Mouse (Mus musculus): ENCODE measurements around the gene Evi2b. TPM values are rescaled to one million over a fixed set of nuclear protein-coding genes. Genes with fewer than 3 reads are reported as not detected.
A peak's percentile ranks its signal among the peaks of the same experiment; 100 is the strongest.

Gene Evi2b
- polyA plus RNA-seq, 1 experiment: 0.30 TPM

- H3K4me3 ChIP-seq (ENCODE audit: insufficient read depth, poor library complexity, severe bottlenecking): no peak overlapping the region
- H3K79me3 ChIP-seq (ENCODE audit: low read depth): no peaks in the 10 kb centered on the region
- H3K27me3 ChIP-seq (ENCODE audit: control insufficient read depth, insufficient read depth, insufficient read length): no peaks in the 10 kb centered on the region
- H3K36me3 ChIP-seq (ENCODE audit: control insufficient read depth, insufficient read depth): peaks cover 34% of the 10 kb centered on the region
- no peak for TF ChIP-seq FOSL1 (IDR thresholded peaks at IDR 0.05; ENCODE audit: insufficient read depth, low read length, poor library complexity, severe bottlenecking)
- TF ChIP-seq MYOG (IDR thresholded peaks at IDR 0.05; ENCODE audit: control insufficient read depth, extremely low read depth, insufficient read length): no peak
- H3K79me2 ChIP-seq (ENCODE audit: control insufficient read depth, insufficient read depth): peaks cover 15% of the 10 kb centered on the region
- H3ac ChIP-seq (ENCODE audit: control insufficient read depth, insufficient read length, low read depth): no peak overlapping the region
Observed at GRCm38 (mm10) chr11:79533311-79533710, 9.7 kb upstream of the Evi2b start.

GRCm38 (mm10) chr11:79531485-79531884 lies 7.9 kb upstream of the Evi2b start:
- TF ChIP-seq FOSL1 (IDR thresholded peaks at IDR 0.05; ENCODE audit: insufficient read depth, low read length, poor library complexity, severe bottlenecking): no peak
- TF ChIP-seq MYOG (IDR thresholded peaks at IDR 0.05; ENCODE audit: control insufficient read depth, extremely low read depth, insufficient read length): no peak
- Histone ChIP-seq H3K4me3 (ENCODE audit: insufficient read depth, poor library complexity, severe bottlenecking) (no peak overlapping the region), H3K36me3 (ENCODE audit: control insufficient read depth, insufficient read depth) (peaks cover 40% of the 10 kb centered on the region), H3K79me3 (ENCODE audit: low read depth) (no peaks in the 10 kb centered on the region), H3ac (ENCODE audit: control insufficient read depth, insufficient read length, low read depth) (no peak overlapping the region), H3K79me2 (ENCODE audit: control insufficient read depth, insufficient read depth) (peaks cover 27% of the 10 kb centered on the region), H3K27me3 (ENCODE audit: control insufficient read depth, insufficient read depth, insufficient read length) (no peaks in the 10 kb centered on the region)

GRCm38 (mm10) chr11:79530774-79531173 lies 7.2 kb upstream of the Evi2b start:
- H3K27me3 ChIP-seq (ENCODE audit: control insufficient read depth, insufficient read depth, insufficient read length): no peaks in the 10 kb centered on the region
- H3K36me3 ChIP-seq (ENCODE audit: control insufficient read depth, insufficient read depth): peaks cover 40% of the 10 kb centered on the region
- no peak overlapping the region for H3K4me3 ChIP-seq (ENCODE audit: insufficient read depth, poor library complexity, severe bottlenecking)
- H3ac ChIP-seq (ENCODE audit: control insufficient read depth, insufficient read length, low read depth): peak overlapping the region; percentile 3
- no peak for TF ChIP-seq MAX (IDR thresholded peaks at IDR 0.05)
- peak; percentile 29 for TF ChIP-seq MYOD1 (IDR thresholded peaks at IDR 0.05; ENCODE audit: control insufficient read depth, insufficient read length, low read depth)
- peaks cover 27% of the 10 kb centered on the region for H3K79me2 ChIP-seq (ENCODE audit: control insufficient read depth, insufficient read depth)
- H3K79me3 ChIP-seq (ENCODE audit: low read depth): no peaks in the 10 kb centered on the region

GRCm38 (mm10) chr11:79530333-79530761 lies 6.8 kb upstream of the Evi2b start, which contains the start of the genes Evi2 and Evi2a:
TSS of gene Evi2 (minus strand) at chr11:79530589.
TSS of gene Evi2a (minus strand) at chr11:79530609.
- Histone ChIP-seq H3K36me3 (ENCODE audit: control insufficient read depth, insufficient read depth) (peaks cover 40% of the 10 kb centered on the region), H3K79me2 (ENCODE audit: control insufficient read depth, insufficient read depth) (peaks cover 31% of the 10 kb centered on the region), H3K79me3 (ENCODE audit: low read depth) (no peaks in the 10 kb centered on the region), H3K4me3 (ENCODE audit: insufficient read depth, poor library complexity, severe bottlenecking) (peak within 1 kb of the TSS; percentile 21), H3ac (ENCODE audit: control insufficient read depth, insufficient read length, low read depth) (peak within 1 kb of the TSS; percentile 63), H3K27me3 (ENCODE audit: control insufficient read depth, insufficient read depth, insufficient read length) (no peaks in the 10 kb centered on the region)
- no peak for TF ChIP-seq MYOG (IDR thresholded peaks at IDR 0.05; ENCODE audit: control insufficient read depth, extremely low read depth, insufficient read length)
- peak; percentile 52 for TF ChIP-seq MAX (IDR thresholded peaks at IDR 0.05)
- TF ChIP-seq USF1 (IDR thresholded peaks at IDR 0.05; ENCODE audit: low read depth): no peak
- TF ChIP-seq MYOD1 (IDR thresholded peaks at IDR 0.05; ENCODE audit: control insufficient read depth, insufficient read length, low read depth): peak; percentile 92
- no peak for TF ChIP-seq CTCF (IDR thresholded peaks at IDR 0.05; ENCODE audit: control insufficient read depth, insufficient read depth, insufficient read length)
- peak; percentile 28 for TF ChIP-seq FOSL1 (IDR thresholded peaks at IDR 0.05; ENCODE audit: insufficient read depth, low read length, poor library complexity, severe bottlenecking)
- TF ChIP-seq CEBPB (IDR thresholded peaks at IDR 0.05; ENCODE audit: low read depth): no peak

- H3K79me2 ChIP-seq (ENCODE audit: control insufficient read depth, insufficient read depth): peaks cover 35% of the 10 kb centered on the region
- H3ac ChIP-seq (ENCODE audit: control insufficient read depth, insufficient read length, low read depth): peak overlapping the region; percentile 63
- TF ChIP-seq CEBPB (IDR thresholded peaks at IDR 0.05; ENCODE audit: low read depth): no peak
- no peak for TF ChIP-seq FOSL1 (IDR thresholded peaks at IDR 0.05; ENCODE audit: insufficient read depth, low read length, poor library complexity, severe bottlenecking)
- TF ChIP-seq MAX (IDR thresholded peaks at IDR 0.05): no peak
- no peak for TF ChIP-seq MYOD1 (IDR thresholded peaks at IDR 0.05; ENCODE audit: control insufficient read depth, insufficient read length, low read depth)
- TF ChIP-seq MYOG (IDR thresholded peaks at IDR 0.05; ENCODE audit: control insufficient read depth, extremely low read depth, insufficient read length): no peak
- no peak for TF ChIP-seq USF1 (IDR thresholded peaks at IDR 0.05; ENCODE audit: low read depth)
- TF ChIP-seq CTCF (IDR thresholded peaks at IDR 0.05; ENCODE audit: control insufficient read depth, insufficient read depth, insufficient read length): no peak
- H3K79me3 ChIP-seq (ENCODE audit: low read depth): no peaks in the 10 kb centered on the region
- H3K4me3 ChIP-seq (ENCODE audit: insufficient read depth, poor library complexity, severe bottlenecking): peak overlapping the region; percentile 21
- H3K27me3 ChIP-seq (ENCODE audit: control insufficient read depth, insufficient read depth, insufficient read length): no peaks in the 10 kb centered on the region
- peaks cover 45% of the 10 kb centered on the region for H3K36me3 ChIP-seq (ENCODE audit: control insufficient read depth, insufficient read depth)
Observed at GRCm38 (mm10) chr11:79529736-79530135, 6.2 kb upstream of the Evi2b start.

GRCm38 (mm10) chr11:79529226-79529625 lies 5.7 kb upstream of the Evi2b start:
- Histone ChIP-seq H3K79me2 (ENCODE audit: control insufficient read depth, insufficient read depth) (peaks cover 35% of the 10 kb centered on the region), H3K36me3 (ENCODE audit: control insufficient read depth, insufficient read depth) (peaks cover 48% of the 10 kb centered on the region), H3K79me3 (ENCODE audit: low read depth) (no peaks in the 10 kb centered on the region), H3ac (ENCODE audit: control insufficient read depth, insufficient read length, low read depth) (no peak overlapping the region), H3K4me3 (ENCODE audit: insufficient read depth, poor library complexity, severe bottlenecking) (no peak overlapping the region), H3K27me3 (ENCODE audit: control insufficient read depth, insufficient read depth, insufficient read length) (no peaks in the 10 kb centered on the region)
- TF ChIP-seq CTCF (IDR thresholded peaks at IDR 0.05; ENCODE audit: control insufficient read depth, insufficient read depth, insufficient read length) (no peak), MYOG (IDR thresholded peaks at IDR 0.05; ENCODE audit: control insufficient read depth, extremely low read depth, insufficient read length) (no peak), USF1 (IDR thresholded peaks at IDR 0.05; ENCODE audit: low read depth) (no peak), MAX (IDR thresholded peaks at IDR 0.05) (no peak), FOSL1 (IDR thresholded peaks at IDR 0.05; ENCODE audit: insufficient read depth, low read length, poor library complexity, severe bottlenecking) (no peak), CEBPB (IDR thresholded peaks at IDR 0.05; ENCODE audit: low read depth) (no peak), MYOD1 (IDR thresholded peaks at IDR 0.05; ENCODE audit: control insufficient read depth, insufficient read length, low read depth) (no peak)

Data from C2C12 (cell line).